Mouse (Mus musculus): ENCODE results near the gene Gm20431.

DNA sequence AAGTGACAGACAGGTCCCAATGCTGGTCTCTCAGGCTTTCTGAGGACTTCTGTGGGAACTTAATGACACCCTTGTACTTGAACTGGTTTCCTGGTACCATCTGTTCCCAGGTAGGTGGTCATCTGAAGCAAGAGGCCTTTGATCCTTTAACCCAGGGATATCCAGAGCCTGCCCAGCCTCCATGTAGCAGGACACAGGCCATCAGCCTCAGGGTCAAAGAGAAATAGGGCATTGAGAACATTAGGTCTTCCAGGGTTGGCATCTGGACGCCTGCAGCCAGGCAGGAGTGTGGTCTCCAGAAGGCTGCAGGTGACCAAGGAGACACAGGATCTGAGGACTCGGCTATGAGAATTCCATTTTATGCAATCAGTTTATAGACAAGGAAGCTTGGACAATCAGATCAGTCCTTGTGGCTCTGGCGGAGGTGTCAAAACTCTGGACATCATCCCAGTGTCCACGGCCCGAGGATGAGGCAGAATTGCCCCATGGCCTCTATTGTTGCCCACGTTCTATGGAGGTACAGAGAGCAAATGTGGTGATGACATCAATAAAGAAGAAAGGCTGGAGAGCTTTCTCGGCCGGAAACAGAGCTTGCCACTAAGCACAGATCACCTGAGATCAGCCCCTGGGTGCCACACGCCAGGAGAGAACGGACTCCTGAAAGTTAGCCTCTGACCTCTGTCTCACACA is 6.2 kb downstream of the Gm20431 start:
- TF ChIP-seq POLR2A (IDR thresholded peaks at IDR 0.05; ENCODE audit: extremely low read depth, insufficient read depth, low read length) (no peak), CTCF (IDR thresholded peaks at IDR 0.05; ENCODE audit: extremely low read depth, insufficient read depth, low read length) (no peak)

Measured in cortical plate, adult 2 months (tissue).